Comparison of ENCODE assay signal across 9 mouse cellular contexts in the genomic region with DNA sequence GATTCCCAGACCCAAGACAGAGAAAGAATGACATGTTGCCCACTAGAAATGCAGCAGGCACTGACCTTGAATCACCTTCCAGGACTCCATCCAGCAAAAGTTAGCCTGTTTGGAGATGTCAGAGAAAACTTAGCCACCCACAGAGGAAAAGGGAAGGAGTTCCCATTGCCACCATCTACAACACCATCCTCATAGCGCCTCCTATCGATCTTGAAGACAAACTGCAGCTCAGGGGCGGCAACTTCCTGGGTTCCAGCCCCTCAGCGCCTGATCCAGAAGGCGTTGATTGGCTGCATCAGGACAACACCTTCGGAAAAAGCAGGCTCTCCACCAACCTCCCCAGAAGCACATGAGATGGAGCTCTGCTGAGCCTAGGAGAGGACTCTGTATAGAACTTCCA. TPM values are rescaled to one million over a fixed set of nuclear protein-coding genes. Genes with fewer than 3 reads are reported as not detected.
DNase-seq lines count a peak whose midpoint lies in the region; ATAC-seq and TF ChIP-seq lines count a peak whose summit lies in the region.
"Had no signal": no experiment of that assay in that cellular context is flagged by ENCODE, and none has a peak within 500 bp of the region (broad histone marks: within the 10 kb centered on the region; RNA-seq: fewer than 3 reads in every experiment).

No protein-coding gene starts in this region.

- H3K4me3 ChIP-seq in embryonic facial prominence, embryonic 14.5 days (ENCODE audit: low read depth, low read length) = peak overlapping the region; percentile 64
- H3K4me3 ChIP-seq in hindbrain, embryonic 11.5 days (ENCODE audit: low read depth, low read length) = no peak overlapping the region
- peak overlapping the region; percentile 57 for H3K4me3 ChIP-seq in lung, embryonic 14.5 days (ENCODE audit: low read depth, low read length)

- DNase-seq in adrenal gland, postnatal 36 days = peak; percentile 28 to 46
- no peak for DNase-seq in adrenal gland, postnatal 4 days (ENCODE audit: low spot score in 2 of 2)
- DNase-seq in A20 (ENCODE audit: low read depth, low spot score) = peak; percentile 5
- peak; percentile 72 for DNase-seq in embryonic facial prominence, embryonic 14.5 days (ENCODE audit: low spot score)
- peak; percentile 44 for DNase-seq in hindbrain, embryonic 11.5 days (ENCODE audit: low spot score)
- peak; percentile 68 for DNase-seq in lung, embryonic 14.5 days
- DNase-seq in spleen, adult 18-20 months = no peak
- DNase-seq in adipocyte (ENCODE audit: low spot score) = no peak

- H3K9me3 ChIP-seq in embryonic facial prominence, embryonic 14.5 days (ENCODE audit: control insufficient read depth, low read length) = no peaks in the 10 kb centered on the region
- H3K9me3 ChIP-seq in hindbrain, embryonic 11.5 days (ENCODE audit: control insufficient read depth, low read length) = no peaks in the 10 kb centered on the region
- no peaks in the 10 kb centered on the region for H3K9me3 ChIP-seq in lung, embryonic 14.5 days (ENCODE audit: low read depth, low read length)

- no peak for ATAC-seq in embryonic facial prominence, embryonic 14.5 days (ENCODE audit: low read depth)
- ATAC-seq in hindbrain, embryonic 11.5 days (ENCODE audit: low FRiP score) = no peak
- no peak for ATAC-seq in lung, embryonic 14.5 days (ENCODE audit: insufficient read depth)

- 22% methylated on average over 6 of the region's 6 CpGs for WGBS in embryonic facial prominence, embryonic 14.5 days
- 19% methylated on average over 6 of the region's 6 CpGs for WGBS in hindbrain, embryonic 11.5 days
- 22% methylated on average over 6 of the region's 6 CpGs for WGBS in lung, embryonic 14.5 days

- peaks cover 19% of the 10 kb centered on the region; the same call in 1 of the 2 replicates for H3K4me1 ChIP-seq in embryonic facial prominence, embryonic 14.5 days (ENCODE audit: control insufficient read depth, insufficient read depth, low read length)
- 0 out of 2 replicates have a peak, but pooled peaks cover 2% of the 10 kb centered on the region for H3K4me1 ChIP-seq in hindbrain, embryonic 11.5 days (replicated peaks; ENCODE audit: control insufficient read depth, insufficient read depth, low read length)
- peaks cover 6% of the 10 kb centered on the region; the same call in 1 of the 2 replicates for H3K4me1 ChIP-seq in lung, embryonic 14.5 days (ENCODE audit: insufficient read depth)

- H3K27me3 ChIP-seq in embryonic facial prominence, embryonic 14.5 days (replicated peaks; ENCODE audit: control insufficient read depth, insufficient read depth, low read length) = peaks cover 16% of the 10 kb centered on the region
- peaks cover 16% of the 10 kb centered on the region for H3K27me3 ChIP-seq in hindbrain, embryonic 11.5 days (ENCODE audit: control insufficient read depth, insufficient read depth, low read length)
- H3K27me3 ChIP-seq in lung, embryonic 14.5 days (ENCODE audit: insufficient read depth, low read length) = peaks cover 32% of the 10 kb centered on the region

- no peak overlapping the region for H3K27ac ChIP-seq in embryonic facial prominence, embryonic 14.5 days (replicated peaks; ENCODE audit: low read depth, low read length)
- H3K27ac ChIP-seq in hindbrain, embryonic 11.5 days (ENCODE audit: low read depth, low read length) = no peak overlapping the region
- H3K27ac ChIP-seq in lung, embryonic 14.5 days (ENCODE audit: low read depth) = no peak overlapping the region

- TF ChIP-seq CTCF in lung, embryonic 14.5 days (IDR thresholded peaks at IDR 0.05; ENCODE audit: low read depth) = peak; percentile 58

- H3K4me2 ChIP-seq in embryonic facial prominence, embryonic 14.5 days (ENCODE audit: low read depth, low read length) = peak overlapping the region; percentile 92
- H3K4me2 ChIP-seq in hindbrain, embryonic 11.5 days (replicated peaks; ENCODE audit: low read depth, low read length) = no peak overlapping the region
- H3K4me2 ChIP-seq in lung, embryonic 14.5 days = peak overlapping the region; percentile 94

- peak overlapping the region; percentile 70; the same call in 1 of the 2 replicates for H3K9ac ChIP-seq in embryonic facial prominence, embryonic 14.5 days (ENCODE audit: low read depth, low read length)
- H3K9ac ChIP-seq in hindbrain, embryonic 11.5 days (ENCODE audit: low read depth, low read length) = no peak overlapping the region
- no peak overlapping the region for H3K9ac ChIP-seq in lung, embryonic 14.5 days

- no peaks in the 10 kb centered on the region for H3K36me3 ChIP-seq in embryonic facial prominence, embryonic 14.5 days (ENCODE audit: control insufficient read depth, insufficient read depth, low read length)
- no peaks in the 10 kb centered on the region for H3K36me3 ChIP-seq in hindbrain, embryonic 11.5 days (ENCODE audit: control insufficient read depth, insufficient read depth, low read length)
- H3K36me3 ChIP-seq in lung, embryonic 14.5 days (ENCODE audit: insufficient read depth) = no peaks in the 10 kb centered on the region

RNA-seq across cellular contexts. Expression of a gene that starts 1.5 kb away (rescaled TPM):
- 1 to 10 TPM; 4.3 to 8.8 TPM for total RNA-seq in adrenal gland, postnatal 36 days (2021)
- total RNA-seq in adrenal gland, postnatal 4 days (2021) = 1 to 10 TPM; 8.0 to 8.2 TPM
- 18.9 and 20.7 TPM in 2 replicates for polyA plus RNA-seq in embryonic facial prominence, embryonic 14.5 days (2014; fragmentation: Nextera tagmentation; extraction: Ambion mirVana)
- polyA plus RNA-seq in hindbrain, embryonic 11.5 days (2014; fragmentation: Nextera tagmentation; extraction: Ambion mirVana) = 3.4 and 3.9 TPM in 2 replicates
- polyA plus RNA-seq in lung, embryonic 14.5 days (2014; fragmentation: Nextera tagmentation; extraction: Ambion mirVana) = 6.2 and 6.4 TPM in 2 replicates
- polyA plus RNA-seq: C2C12 had no signal

RNA-seq across cellular contexts. Expression of a gene that starts 21.6 kb away (rescaled TPM):
- under 1 TPM; 0.07 to 0.49 TPM for total RNA-seq in adrenal gland, postnatal 36 days (2021)
- total RNA-seq in adrenal gland, postnatal 4 days (2021) = 1 to 10 TPM in 1 of 2 experiments, under 1 TPM in 1; 0.95 to 1.7 TPM
- polyA plus RNA-seq in embryonic facial prominence, embryonic 14.5 days (2014; fragmentation: Nextera tagmentation; extraction: Ambion mirVana) = 3.9 and 4.1 TPM in 2 replicates
- 1.4 and 1.5 TPM in 2 replicates for polyA plus RNA-seq in hindbrain, embryonic 11.5 days (2014; fragmentation: Nextera tagmentation; extraction: Ambion mirVana)
- 2.0 and 3.1 TPM in 2 replicates for polyA plus RNA-seq in lung, embryonic 14.5 days (2014; fragmentation: Nextera tagmentation; extraction: Ambion mirVana)
- polyA plus RNA-seq: C2C12 had no signal

Comparison
In these comparisons a context has a peak if more than half of its experiments do, and no peak if none do; other contexts are left out.
1. DNase-seq: peak in adrenal gland, postnatal 36 days (2 of 2), A20 (single experiment), embryonic facial prominence, embryonic 14.5 days (single experiment), hindbrain, embryonic 11.5 days (single experiment) and lung, embryonic 14.5 days (single experiment); none in adrenal gland, postnatal 4 days (0 of 2), spleen, adult 18-20 months (0 of 2) and adipocyte (single experiment).